Mouse (Mus musculus): ENCODE data around the gene Rnpepl1. TPM values are rescaled to one million over a fixed set of nuclear protein-coding genes. Genes with fewer than 3 reads are reported as not detected.
"Not testable (repeated sequence)": the region's sequence is repeated elsewhere in the genome, so short reads cannot be mapped to it uniquely, and the experiment has no call there.

Rnpepl1 gene
- polyA plus RNA-seq, 1 experiment from 2014 or later: 31.0 TPM

DNA sequence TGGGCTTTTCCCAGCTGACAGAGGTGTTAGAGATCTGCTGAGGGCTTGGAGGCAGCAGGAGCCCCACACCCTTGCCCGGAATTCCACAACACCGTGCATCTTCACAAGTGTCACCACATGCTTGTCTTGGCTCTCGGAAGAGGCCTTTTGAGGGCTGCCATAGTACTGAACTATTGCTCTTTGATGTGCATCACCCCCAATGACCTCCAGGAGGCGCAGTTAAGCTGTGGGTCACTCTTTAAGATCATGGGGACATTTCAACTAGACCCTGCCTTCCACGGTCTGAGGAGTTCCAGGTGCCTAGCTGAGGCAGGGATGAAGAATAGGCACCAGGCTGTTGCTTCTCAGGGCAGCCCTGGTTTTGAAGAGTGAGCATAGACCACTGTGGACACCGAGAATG lies 38.8 kb downstream of the Rnpepl1 start:
- peaks cover 31% of the 10 kb centered on the region for H3K36me3 ChIP-seq (ENCODE audit: control insufficient read depth, insufficient read depth)
- no peaks in the 10 kb centered on the region for H3K9me3 ChIP-seq (ENCODE audit: control insufficient read depth, low read length)
- 65% methylated on average over 6 of the region's 6 CpGs for WGBS
- no peak overlapping the region for H3K4me2 ChIP-seq (ENCODE audit: low read length)
- H3K27me3 ChIP-seq (replicated peaks; ENCODE audit: control insufficient read depth, insufficient read depth, low read length): no peaks in the 10 kb centered on the region
- no peak overlapping the region for H3K27ac ChIP-seq (ENCODE audit: low read length)
- no peak overlapping the region for H3K9ac ChIP-seq (replicated peaks; ENCODE audit: low read depth, low read length)
- no peaks in the 10 kb centered on the region for H3K4me1 ChIP-seq (replicated peaks; ENCODE audit: control insufficient read depth, insufficient read depth, low read length)
- no peak overlapping the region for H3K4me3 ChIP-seq (replicated peaks; ENCODE audit: low read length)
- ATAC-seq: no peak

DNA sequence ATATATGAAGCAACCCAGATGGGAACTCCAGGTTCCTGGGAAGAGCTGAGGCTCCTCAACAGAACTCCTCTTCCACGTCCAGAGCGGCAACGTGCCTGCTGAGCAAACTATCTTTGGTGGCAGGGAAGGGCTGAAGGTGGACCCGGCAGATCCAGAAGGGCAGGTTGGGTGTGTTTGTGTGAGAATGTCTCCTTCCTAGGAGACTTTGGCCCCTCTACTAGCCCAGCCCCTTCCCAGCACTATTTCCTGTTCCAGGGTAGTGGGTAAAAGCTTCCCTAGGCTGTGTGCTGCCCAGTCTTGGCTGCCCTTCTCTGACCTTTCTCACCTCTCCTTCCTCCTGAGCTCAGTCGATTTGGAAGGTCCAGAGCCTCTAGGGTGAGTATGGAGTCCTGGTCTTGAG lies 40.0 kb downstream of the Rnpepl1 start, which contains the start of gene Gpr35:
Gpr35 (plus strand) TSS at position 259 of the 400 bp plus-strand sequence.
- WGBS: 88% methylated on average over 5 of the region's 5 CpGs
- ATAC-seq: no peak
- Histone ChIP-seq H3K9ac (replicated peaks; ENCODE audit: low read depth, low read length) (no peak within 1 kb of the TSS), H3K4me1 (replicated peaks; ENCODE audit: control insufficient read depth, insufficient read depth, low read length) (no peaks in the 10 kb centered on the region), H3K4me2 (ENCODE audit: low read length) (no peak within 1 kb of the TSS), H3K9me3 (ENCODE audit: control insufficient read depth, low read length) (no peaks in the 10 kb centered on the region), H3K27me3 (replicated peaks; ENCODE audit: control insufficient read depth, insufficient read depth, low read length) (no peaks in the 10 kb centered on the region), H3K36me3 (ENCODE audit: control insufficient read depth, insufficient read depth) (peaks cover 22% of the 10 kb centered on the region), H3K27ac (ENCODE audit: low read length) (no peak within 1 kb of the TSS), H3K4me3 (replicated peaks; ENCODE audit: low read length) (no peak within 1 kb of the TSS)

DNA sequence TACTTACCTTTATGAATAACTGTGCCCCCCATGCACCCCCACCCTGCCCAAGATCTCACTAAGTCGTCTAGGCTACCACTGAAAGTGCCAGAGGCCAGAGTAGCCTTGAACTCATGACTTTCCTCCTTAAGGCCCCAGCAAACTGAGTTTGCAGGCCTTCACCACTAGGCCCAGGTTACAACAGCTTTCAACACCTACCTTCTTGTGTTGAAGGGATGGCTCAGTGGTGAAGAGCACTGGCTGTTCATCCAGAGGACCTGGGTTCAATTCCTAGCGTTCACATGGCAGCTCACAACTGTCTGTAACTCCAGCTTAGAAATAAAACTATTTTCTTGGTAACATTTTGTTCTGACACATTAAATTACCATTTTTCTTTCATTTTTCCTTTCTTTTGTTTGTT lies 43.1 kb downstream of the Rnpepl1 start:
- no peak overlapping the region for H3K4me3 ChIP-seq (replicated peaks; ENCODE audit: low read length)
- H3K4me2 ChIP-seq (ENCODE audit: low read length): no peak overlapping the region
- WGBS: 71% methylated on average over 2 of the region's 2 CpGs
- no peaks in the 10 kb centered on the region for H3K9me3 ChIP-seq (ENCODE audit: control insufficient read depth, low read length)
- no peaks in the 10 kb centered on the region for H3K27me3 ChIP-seq (replicated peaks; ENCODE audit: control insufficient read depth, insufficient read depth, low read length)
- H3K27ac ChIP-seq (ENCODE audit: low read length): no peak overlapping the region
- no peak overlapping the region for H3K9ac ChIP-seq (replicated peaks; ENCODE audit: low read depth, low read length)
- H3K4me1 ChIP-seq (replicated peaks; ENCODE audit: control insufficient read depth, insufficient read depth, low read length): no peaks in the 10 kb centered on the region
- peaks cover 3% of the 10 kb centered on the region; the same call in 1 of the 2 replicates for H3K36me3 ChIP-seq (ENCODE audit: control insufficient read depth, insufficient read depth)
- no peak for ATAC-seq

DNA sequence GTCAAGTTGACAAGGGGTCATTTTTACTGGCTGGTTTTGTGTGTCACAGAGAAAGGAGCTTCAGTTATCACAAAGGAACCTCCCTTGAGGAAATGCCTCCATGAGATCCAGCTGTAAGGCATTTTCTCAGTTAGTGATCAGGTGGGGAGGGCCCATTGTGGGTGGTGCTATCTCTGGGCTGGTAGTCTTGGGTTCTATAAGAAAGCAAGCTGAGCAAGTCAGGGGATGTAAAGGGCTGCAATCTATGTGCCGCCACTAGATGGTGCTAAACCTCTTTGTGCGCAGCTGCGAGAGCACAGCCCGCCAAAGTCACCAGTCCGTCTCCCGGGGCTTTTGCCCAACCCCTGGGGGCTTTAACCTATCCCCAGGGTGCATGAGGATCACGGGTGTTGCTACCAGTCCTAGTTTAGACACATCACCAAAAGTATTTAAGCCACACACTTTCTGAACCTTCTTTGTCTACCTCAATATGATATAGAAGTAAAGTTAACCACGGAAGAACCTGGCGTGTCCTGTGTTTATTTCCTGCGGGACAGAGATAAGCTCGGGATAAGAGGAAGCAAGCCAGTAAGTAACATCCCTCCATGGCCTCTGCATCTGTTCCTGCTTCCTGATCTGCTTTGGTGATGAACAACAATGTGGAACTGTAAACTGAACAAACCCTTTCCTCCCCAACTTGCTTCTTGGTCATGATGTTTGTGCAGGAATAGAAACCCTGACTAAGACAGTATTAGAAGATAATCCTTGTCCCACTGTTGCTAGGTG lies 46.2 kb downstream of the Rnpepl1 start:
- WGBS: 9% methylated on average over 11 of the region's 11 CpGs

DNA sequence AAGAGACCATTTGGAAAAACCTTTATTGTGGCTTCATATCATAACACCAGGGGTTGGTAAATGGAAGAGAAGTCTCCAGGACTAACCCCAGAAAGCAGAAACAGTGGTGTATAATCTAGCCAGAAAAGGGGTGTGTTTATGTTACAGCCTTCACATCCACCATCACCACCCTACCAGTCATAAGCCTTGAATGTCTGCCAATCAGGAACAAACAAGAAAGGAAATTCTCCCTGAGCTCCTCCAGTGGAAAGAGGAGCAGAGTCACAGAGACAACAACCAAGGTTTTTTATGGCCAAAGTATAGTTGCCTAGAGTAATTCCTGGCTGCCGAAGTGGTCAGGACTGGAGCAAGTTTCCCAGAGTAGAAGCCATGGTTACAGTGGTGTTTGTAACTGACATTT lies 48.4 kb downstream of the Rnpepl1 start:
- Histone ChIP-seq H3K27me3 (replicated peaks; ENCODE audit: control insufficient read depth, insufficient read depth, low read length) (no peaks in the 10 kb centered on the region), H3K27ac (ENCODE audit: low read length) (no peak overlapping the region), H3K9me3 (ENCODE audit: control insufficient read depth, low read length) (no peaks in the 10 kb centered on the region), H3K4me1 (replicated peaks; ENCODE audit: control insufficient read depth, insufficient read depth, low read length) (no peaks in the 10 kb centered on the region), H3K4me2 (ENCODE audit: low read length) (no peak overlapping the region), H3K9ac (replicated peaks; ENCODE audit: low read depth, low read length) (no peak overlapping the region), H3K4me3 (replicated peaks; ENCODE audit: low read length) (no peak overlapping the region), H3K36me3 (ENCODE audit: control insufficient read depth, insufficient read depth) (no peaks in the 10 kb centered on the region)
- no peak for ATAC-seq
- 88% methylated on average over 1 of the region's 1 CpGs for WGBS

More for the DNA sequence above, 46.2 kb downstream of the Rnpepl1 start:
- H3K27me3 ChIP-seq (replicated peaks; ENCODE audit: control insufficient read depth, insufficient read depth, low read length); H3K27ac ChIP-seq (ENCODE audit: low read length); H3K9ac ChIP-seq (replicated peaks; ENCODE audit: low read depth, low read length); H3K4me1 ChIP-seq (replicated peaks; ENCODE audit: control insufficient read depth, insufficient read depth, low read length); H3K36me3 ChIP-seq (ENCODE audit: control insufficient read depth, insufficient read depth); H3K9me3 ChIP-seq (ENCODE audit: control insufficient read depth, low read length); H3K4me3 ChIP-seq (replicated peaks; ENCODE audit: low read length): not testable (repeated sequence)
- H3K4me2 ChIP-seq (ENCODE audit: low read length): peak overlapping the region; percentile 40
- peak; percentile 47; the same call in 1 of the 2 replicates for ATAC-seq

DNA sequence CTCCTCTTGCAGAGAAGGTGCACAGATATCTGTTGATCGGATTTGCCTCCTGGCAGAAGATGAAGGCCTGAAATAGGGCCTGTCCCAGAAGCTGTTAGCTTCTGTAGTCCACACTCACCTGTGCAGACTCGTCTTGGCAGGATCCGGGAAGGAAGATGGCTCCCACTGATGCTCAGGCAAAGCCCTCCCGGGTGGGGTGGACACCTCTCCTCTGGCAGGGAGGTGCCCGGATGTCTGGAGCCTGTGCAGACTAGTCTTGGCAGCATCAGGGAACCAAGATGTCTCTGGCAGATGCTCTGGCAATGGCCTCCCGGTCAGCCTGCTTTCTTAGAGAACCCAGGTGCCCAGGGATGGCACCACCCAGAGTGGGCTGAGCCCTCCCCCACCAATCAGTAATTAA lies 60.2 kb downstream of the Rnpepl1 start:
- H3K4me1 ChIP-seq (replicated peaks; ENCODE audit: control insufficient read depth, insufficient read depth, low read length); H3K4me3 ChIP-seq (replicated peaks; ENCODE audit: low read length); H3K27me3 ChIP-seq (replicated peaks; ENCODE audit: control insufficient read depth, insufficient read depth, low read length); H3K9me3 ChIP-seq (ENCODE audit: control insufficient read depth, low read length); ATAC-seq; H3K9ac ChIP-seq (replicated peaks; ENCODE audit: low read depth, low read length); H3K36me3 ChIP-seq (ENCODE audit: control insufficient read depth, insufficient read depth); H3K4me2 ChIP-seq (ENCODE audit: low read length); H3K27ac ChIP-seq (ENCODE audit: low read length): not testable (repeated sequence)
- WGBS: 85% methylated on average over 6 of the region's 6 CpGs

DNA sequence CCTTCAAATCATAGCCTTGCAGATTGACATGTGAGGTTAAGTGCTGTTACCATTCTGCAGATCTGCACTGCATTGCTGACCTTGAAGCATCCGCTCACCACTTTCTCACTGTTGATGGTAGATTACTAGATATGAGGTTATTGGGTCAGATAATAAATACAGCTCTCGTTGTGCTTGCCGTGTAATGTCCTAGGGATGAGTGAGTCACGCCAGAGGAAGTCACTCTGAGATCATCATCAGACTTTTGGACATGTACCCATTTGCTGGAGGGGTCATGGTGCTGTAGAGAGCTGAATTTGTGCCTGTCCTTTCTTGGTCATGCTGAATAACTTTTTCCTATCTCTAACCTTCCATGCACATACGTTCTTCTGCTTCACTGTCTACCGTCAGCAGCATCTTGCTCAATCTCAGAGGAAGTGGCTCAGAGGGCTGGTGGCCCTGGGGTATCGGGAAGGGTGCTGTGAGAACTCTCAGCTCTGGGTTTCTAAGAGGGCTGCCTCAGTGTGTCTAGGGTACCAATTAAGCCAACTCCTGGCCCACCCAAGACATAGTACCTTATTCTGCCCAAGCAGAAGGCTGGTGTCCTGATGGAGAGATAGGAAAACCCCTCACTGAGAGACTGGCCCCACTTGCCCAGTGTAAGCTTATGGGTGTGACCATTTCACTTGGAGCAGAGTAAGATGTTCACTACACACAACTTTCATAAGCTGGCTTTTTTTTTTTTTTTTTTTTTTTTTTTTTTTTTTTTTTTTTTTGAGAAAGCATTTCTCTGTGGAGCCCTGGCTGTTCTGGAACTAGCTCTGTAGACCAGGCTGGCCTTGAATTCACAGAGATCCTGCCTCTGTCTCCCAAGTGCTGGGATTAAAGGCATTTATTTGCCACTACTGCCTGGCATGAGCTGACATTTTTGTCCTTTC lies 61.6 kb downstream of the Rnpepl1 start:
- 91% methylated on average over 7 of the region's 7 CpGs for WGBS
- Histone ChIP-seq H3K4me1 (replicated peaks; ENCODE audit: control insufficient read depth, insufficient read depth, low read length) (no peaks in the 10 kb centered on the region), H3K9me3 (ENCODE audit: control insufficient read depth, low read length) (no peaks in the 10 kb centered on the region), H3K27me3 (replicated peaks; ENCODE audit: control insufficient read depth, insufficient read depth, low read length) (no peaks in the 10 kb centered on the region), H3K4me3 (replicated peaks; ENCODE audit: low read length) (no peak overlapping the region), H3K9ac (replicated peaks; ENCODE audit: low read depth, low read length) (no peak overlapping the region), H3K27ac (ENCODE audit: low read length) (no peak overlapping the region), H3K4me2 (ENCODE audit: low read length) (no peak overlapping the region), H3K36me3 (ENCODE audit: control insufficient read depth, insufficient read depth) (no peaks in the 10 kb centered on the region)
- no peak for ATAC-seq

DNA sequence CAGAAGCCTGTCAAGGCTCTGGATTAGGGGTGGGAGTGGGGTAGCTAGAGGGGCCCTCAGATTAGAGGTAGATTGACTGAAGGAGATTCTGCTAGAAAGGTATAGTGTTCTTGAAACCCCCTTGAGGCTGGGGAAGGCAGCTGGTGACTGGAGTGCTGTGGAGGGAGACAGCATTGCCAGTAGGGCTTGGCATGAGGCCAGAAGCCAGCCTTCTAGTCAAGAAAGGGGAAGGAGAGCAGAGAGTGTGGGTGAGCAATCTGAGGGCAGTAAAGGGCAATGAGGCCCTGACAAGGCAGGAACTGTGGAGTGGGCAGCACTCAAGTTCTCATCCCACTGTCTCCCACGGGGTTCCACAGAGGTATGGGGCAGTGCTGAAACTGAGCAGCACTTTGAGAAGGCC lies 62.3 kb downstream of the Rnpepl1 start:
- H3K36me3 ChIP-seq (ENCODE audit: control insufficient read depth, insufficient read depth): no peaks in the 10 kb centered on the region
- no peak overlapping the region for H3K4me2 ChIP-seq (ENCODE audit: low read length)
- no peaks in the 10 kb centered on the region for H3K9me3 ChIP-seq (ENCODE audit: control insufficient read depth, low read length)
- no peak overlapping the region for H3K9ac ChIP-seq (replicated peaks; ENCODE audit: low read depth, low read length)
- H3K4me3 ChIP-seq (replicated peaks; ENCODE audit: low read length): no peak overlapping the region
- WGBS: 71% methylated on average over 1 of the region's 1 CpGs
- H3K4me1 ChIP-seq (replicated peaks; ENCODE audit: control insufficient read depth, insufficient read depth, low read length): no peaks in the 10 kb centered on the region
- no peaks in the 10 kb centered on the region for H3K27me3 ChIP-seq (replicated peaks; ENCODE audit: control insufficient read depth, insufficient read depth, low read length)
- no peak overlapping the region for H3K27ac ChIP-seq (ENCODE audit: low read length)
- ATAC-seq: no peak

Data from forebrain, embryonic 16.5 days (tissue).